Mouse (Mus musculus): Measurements from ENCODE around the gene Fmnl3.

DNA sequence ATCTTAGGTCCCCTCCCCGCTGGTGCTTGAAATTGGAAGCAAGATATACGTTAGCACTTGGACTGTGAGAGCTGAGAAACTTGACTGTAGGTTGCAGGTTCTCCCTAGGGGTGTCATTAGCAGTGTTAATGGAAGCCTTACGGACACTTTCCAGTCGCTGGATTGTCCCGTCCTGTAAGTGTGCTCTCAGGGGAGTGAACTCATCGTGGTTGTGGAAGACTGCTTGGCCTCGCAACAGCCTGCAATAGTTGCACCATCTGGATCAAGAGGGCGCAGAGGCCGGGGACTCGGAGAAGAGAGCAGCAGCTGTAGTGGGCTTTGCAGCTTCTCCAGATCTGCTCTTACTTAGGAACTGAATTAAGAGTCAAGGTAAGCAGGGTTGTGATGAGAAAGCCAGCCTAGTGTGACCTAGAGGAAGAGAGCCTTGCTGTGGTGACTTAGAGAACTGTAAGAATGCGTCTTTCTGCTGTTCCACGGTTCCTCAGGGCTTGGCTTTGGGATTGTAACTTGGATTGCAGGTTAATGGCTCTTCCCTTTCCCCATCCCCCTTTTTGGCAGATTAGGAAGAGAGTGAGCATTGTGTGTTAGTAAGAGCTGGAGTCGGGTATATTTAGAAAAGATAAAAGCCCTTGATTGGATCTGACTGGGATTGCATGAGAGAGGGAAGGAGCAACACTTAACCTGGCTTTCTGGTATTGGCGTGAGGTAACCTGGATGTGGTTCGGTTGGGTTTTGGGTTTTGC is 29.4 kb upstream of the Fmnl3 start:
- TF ChIP-seq CTCF (IDR thresholded peaks at IDR 0.05; ENCODE audit: low read depth) (no peak), EP300 (optimal IDR thresholded peaks at IDR 0.05) (no peak)
